Mouse (Mus musculus) megakaryocyte progenitor cell, adult 5-6 weeks (primary cell): ENCODE data around the gene Apoc1. TPM values are rescaled to one million over a fixed set of nuclear protein-coding genes. Genes with fewer than 3 reads are reported as not detected.

Experiments
- ATAC-seq: replicated peaks from 2 replicates; pipeline ENCODE4 v1.8.0; 2016; ENCODE audit warnings: mild to moderate bottlenecking, moderate TSS enrichment, inconsistent platforms; ENCODE audit not compliant: poor library complexity
- total RNA-seq, 2 experiments: library from RNA; stranded (forward) in 1 of 2; stranded (reverse) in 1 of 2; fragments of 157-497, 149-512 nt in 1 of 2; fragments of 200-1000 nt in 1 of 2; gene quantifications; 2 replicates each; pipeline versions ENCODE4 v1.2.3 to v1.2.4; 2015 to 2017

The Apoc1 gene
- total RNA-seq, 2 experiments from 2014 or later: 0.79 to 6.4 TPM

DNA sequence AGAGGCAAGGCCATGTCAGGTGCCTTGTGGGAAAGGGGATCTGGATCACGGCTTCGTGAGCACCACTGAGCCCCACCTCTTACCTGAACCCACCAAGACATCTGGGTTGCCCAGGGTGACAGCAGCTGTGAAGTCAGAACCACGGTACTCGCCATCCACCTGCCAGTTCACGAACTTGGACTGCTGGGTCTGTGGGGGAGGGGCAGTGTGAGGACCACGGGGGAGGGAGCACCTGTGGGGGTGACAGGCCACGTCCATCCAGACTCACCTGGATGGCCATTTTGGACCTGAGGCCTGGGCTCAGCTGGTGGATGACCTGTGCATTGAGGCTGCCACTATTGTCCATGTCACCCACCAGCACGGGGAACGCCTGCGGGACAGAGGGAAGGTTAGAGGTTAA is 18.2 kb upstream of the Apoc1 start:
- ATAC-seq: no peak

DNA sequence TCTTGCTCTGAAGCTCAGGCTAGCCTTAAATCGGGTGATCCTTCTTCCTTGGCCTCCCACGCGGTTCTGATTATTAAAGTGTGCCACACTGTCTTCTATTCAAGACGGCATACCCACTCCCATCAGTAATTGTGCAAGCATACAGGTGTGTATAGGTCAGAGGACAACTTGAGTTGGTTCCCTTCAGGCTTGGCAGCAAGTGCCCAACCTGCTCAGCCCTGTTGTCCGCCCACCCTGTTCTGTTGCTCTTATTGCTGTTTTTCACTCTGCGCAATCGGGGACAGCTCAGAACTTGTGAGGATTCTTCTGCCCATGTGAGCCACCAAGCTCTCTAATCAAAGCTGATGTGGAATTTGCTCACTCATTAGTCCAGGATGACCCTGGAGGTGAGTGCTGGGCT is 12.8 kb upstream of the Apoc1 start:
- no peak for ATAC-seq

DNA sequence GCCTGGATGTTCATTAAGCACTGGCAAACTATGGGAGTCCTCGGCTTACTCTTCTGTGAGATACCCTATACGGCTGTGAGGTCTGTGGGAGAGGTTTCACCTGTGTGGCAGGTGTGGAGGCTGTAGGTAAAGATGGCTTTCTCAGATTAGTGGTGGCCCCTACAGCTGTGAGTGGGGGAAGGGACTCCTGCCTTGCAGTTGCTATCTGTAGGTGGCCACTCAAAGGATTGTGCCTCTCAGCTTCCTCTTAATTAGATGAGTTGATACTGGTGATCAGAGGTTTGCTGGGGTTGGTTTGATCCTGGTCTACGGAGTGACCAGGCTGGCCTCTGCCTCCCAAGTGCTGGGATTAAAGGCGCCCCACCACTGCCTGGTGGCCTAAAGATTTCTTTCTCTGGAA is 12.0 kb upstream of the Apoc1 start:
- ATAC-seq: no peak

DNA sequence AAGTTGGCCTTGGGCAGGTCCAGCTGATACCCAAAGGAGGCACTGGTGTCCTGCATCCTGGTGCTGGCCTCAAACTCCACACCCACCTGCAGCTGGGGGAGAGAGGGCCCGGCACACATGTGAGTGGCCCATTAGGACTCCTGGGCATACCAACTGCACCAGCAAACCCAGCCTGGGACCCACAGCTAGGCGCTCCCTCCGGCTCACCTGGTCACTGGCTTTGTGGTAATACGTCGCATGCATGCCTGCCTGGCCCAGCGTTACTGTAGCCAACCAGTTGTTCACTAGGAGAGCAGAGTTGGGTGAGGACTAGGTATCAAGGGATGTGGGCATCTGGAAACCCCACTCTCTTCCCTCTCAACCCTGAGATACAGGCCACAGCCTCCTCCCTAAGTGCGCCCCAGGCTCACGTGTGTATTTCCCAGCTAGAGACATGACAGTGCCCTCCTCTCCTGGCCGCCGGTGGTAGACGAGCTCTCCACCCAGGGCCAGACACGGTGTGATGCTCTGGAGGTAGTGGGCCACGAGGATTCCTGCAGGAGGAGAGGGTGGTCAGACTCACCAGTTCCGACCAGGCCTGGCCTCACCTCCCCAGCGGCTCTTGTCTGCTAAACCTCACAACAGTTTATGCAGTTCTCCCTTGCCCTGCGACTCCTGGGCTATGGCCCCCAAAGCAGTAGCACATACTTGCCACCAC is 10.5 kb upstream of the Apoc1 start:
- ATAC-seq: no peak

DNA sequence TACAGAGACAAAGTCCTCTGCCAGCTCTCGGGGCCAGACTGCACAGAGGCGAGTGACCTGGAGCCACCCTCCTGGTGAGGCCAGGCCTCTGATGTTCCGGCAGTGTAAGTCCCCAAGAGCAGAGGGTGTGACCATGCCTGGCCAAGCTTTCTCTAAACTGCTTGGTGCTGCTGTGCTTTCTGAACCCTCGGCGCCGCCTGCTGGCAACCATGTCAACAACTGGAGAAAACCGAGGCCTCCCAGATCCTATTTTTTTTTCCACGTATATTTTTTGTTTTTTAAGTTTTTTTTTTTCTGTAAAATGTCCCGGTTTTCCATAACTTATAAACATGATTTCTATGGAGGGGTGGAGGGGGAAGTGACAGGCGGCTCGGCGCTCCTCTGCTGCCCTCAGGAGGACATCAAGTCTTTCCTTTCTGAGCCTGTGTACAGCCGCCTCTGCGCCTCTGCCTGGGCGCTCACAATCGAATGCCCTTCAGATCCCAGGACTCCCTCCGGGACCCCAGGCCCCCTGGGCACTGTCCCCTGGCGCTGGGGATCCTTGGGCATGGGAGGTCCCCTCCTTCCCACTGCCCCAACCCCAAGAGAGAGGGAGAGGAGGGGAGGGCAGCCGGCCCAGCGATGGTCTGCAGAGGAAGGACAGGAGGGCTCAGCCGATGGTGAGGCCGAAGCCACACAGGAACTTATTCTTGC is 8.8 kb upstream of the Apoc1 start:
- peak; percentile 43 for ATAC-seq

DNA sequence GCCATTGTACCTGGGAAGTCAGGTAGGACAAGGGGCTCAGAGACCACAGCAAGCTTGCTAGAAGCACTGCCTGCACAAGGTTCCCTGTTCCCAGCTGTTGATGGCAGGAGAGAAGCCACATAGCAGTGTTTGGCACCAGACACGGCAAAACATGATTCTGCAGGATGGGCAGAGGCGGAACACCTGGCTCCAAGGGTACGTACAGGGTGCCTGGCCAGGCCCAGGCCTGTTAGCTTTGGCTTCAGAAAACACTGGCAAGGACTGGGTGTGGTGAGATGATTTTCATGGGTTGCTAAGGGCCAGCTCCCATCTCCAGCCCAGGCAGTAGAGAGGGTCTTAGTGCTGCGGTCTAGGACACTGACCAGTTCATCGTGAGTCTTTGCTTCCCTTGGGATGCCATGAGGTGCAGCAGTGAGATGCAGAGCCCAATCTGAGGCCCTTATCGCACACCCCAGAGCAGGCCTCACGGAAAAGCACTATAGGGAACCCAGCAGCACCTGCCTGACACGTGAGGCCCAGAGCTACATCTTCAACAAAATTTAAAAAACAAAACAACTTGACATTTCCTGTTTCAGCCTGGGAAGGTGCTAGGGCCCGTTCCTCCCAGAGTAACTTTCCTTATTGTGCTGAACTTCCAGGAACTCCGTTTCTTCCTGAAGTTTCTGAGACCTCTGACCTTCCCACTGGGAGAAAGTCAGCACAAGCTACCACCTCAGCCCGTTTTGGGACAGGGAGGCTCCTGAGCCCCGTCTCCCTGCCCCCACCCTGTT is 8.0 kb upstream of the Apoc1 start:
- ATAC-seq: no peak

DNA sequence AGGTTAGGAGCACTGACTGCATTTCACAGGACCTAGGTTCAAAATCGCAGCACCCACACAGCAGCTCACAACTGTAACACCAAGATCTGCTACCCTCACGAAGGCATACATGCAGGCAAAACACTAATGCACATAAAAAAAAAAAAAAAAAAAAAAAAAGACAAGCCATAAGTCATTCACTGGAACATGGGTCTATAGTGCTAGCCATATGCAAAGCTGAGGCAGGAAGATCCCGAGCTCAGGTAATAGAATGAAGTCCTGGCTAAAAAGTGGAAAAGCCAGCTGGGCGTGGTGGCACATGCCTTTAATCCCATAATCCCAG is 7.3 kb upstream of the Apoc1 start:
- no peak for ATAC-seq

DNA sequence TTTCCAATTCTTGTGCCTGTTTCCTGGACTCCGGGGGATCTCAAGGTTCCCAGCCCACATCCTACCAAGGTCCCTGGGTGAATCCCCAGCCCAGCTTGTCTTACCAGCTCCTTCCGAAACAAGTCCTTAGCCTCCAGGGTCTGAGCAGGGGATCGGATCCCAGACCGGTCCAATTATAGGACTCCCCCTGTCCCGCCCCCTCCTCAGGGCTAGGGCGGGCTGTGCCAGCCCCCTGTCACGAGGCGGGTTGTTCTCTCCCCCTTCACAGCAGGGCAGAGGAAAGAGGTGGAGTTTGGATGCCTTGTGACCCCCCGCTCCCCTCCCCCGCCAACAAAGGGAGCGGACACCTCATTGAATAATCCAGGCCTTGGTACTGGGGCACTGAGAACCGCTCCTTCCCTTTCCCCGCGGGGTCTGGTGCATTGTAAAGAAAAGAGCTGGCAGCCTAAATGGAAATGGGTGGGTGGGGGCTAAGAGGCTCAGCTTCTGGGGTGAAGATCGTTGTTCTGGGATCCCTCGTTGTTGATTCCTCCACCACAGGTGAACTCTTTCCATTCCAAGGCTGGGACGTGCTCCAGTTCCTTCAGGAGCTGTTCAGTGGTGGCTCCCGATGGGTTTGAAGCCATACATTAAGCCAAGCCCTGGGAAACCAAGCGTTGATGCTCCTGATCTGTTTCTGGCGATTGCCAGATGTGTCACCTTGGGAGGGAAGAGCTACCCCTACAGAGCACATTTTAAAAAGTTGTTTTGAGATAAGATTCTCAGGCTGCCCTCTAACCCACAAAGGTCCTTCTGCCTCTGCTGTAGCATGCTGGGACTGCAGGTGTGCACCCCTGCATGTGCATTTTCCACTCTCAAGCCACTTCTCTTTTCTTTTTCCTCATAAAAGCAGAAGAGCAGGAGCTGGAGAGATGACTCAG is 6.7 kb upstream of the Apoc1 start, which contains the start of gene Apoe:
TSS of gene Apoe (minus strand) at position 282 of the 920 bp plus-strand sequence.
- peak; percentile 48 for ATAC-seq

DNA sequence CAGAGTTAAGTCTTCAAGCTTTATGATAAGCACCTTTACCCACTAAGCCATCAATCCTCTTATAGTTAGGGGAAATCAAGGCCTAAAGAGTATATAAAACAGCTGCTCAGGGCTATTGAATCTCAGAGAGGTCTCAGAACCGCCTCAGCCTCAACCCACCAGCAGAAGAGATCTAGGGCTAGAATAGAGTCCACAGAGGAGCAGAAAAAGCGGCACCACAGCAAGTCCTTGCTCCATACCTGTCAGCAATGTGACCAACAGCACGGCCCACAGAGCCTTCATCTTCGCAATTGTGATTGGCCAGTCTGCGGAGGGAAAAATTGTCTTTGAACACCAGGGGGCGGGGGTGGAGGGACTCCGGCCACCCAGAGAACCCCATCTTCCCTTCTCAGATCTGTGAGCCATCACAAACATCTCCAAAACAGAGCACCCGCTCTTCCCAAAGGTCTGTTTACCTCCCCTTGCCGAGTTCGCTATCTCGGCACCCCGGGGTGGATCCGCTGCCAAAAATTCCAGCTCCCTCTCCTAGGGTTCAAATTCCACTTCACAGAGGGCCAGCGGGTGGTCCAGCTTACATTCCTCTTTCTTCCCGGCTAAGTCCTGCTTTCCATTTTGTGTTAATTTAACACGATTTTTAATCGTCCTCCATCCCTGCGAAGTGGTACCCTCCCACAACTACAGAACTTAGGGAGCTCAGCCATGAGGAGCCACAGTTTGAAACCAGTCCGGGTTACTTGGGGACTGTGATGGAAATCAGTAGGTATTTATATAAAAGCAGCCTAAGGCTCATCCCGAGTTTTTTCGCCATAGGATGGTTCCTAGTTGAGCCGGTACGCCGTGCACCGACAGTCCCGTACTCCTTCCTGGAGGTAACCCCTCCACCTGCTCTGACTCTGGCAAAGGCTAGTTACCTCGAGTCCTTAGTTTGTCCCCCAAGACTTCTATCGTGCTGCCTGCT is 5.8 kb upstream of the Apoc1 start:
- peak; percentile 29 for ATAC-seq

DNA sequence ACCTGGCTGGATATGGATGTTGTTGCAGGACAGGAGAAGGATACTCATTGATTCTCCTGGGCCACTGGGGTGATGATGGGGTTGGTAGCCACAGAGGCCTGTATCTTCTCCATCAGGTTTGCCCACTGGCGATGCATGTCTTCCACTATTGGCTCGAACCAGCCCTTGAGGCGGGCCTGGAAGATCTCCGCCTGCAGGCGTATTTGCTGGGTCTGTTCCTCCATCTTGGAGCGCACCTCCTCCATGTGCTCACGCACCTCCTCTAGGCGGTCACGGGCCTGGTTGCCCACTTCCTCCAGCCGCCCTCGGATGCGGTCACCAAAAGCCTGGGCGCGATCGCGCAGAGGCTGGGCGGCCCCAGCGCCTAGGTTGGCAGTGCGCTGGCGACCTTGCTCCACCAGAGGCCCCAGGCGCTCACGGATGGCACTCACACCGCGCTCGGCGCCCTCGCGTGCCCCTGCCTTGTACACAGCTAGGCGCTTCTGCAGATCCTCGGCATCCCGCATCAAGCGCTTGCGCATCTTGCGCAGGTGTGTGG is 3.9 kb upstream of the Apoc1 start:
- no peak for ATAC-seq

DNA sequence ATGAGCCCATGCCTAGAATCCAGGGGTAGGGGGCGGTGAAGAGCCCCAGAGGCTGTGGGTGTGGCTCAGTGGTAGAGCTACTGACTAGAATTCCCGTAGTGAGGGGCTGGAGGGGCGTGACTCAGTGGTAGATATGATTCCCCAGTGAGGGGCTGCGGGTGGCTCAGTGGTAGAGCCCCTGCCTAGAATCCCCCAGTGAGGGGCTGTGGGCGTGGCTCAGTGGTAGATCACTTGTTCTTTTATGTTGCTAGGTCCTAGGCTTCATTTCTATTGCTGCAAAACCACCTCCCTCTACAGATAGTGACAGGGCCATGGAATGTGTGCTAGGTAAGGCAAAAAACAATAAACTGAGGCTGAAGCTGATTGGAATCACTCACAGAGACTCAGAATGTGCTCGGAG is 3.4 kb upstream of the Apoc1 start:
- ATAC-seq: no peak

DNA sequence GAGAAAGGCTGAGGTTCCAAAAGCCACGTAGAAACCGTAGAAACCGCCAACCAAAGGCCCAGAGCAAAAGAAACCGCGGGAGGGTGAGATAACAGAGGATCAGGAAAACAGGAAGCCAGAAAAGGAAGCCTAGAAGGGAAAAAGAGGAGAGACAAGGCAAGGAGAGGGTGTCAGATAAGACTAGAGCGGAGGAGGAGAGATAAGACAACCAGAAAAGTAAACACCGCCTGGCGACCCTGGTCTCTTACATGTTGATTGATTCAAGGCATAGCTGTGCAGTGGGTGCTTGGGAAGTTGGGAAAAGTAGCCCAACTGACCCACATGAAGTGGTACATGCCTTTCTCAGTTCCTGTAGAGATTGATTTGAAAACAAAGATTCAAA is 2.7 kb upstream of the Apoc1 start:
- 0 out of 2 replicates have a peak, but pooled peaks have one; percentile 3 for ATAC-seq

DNA sequence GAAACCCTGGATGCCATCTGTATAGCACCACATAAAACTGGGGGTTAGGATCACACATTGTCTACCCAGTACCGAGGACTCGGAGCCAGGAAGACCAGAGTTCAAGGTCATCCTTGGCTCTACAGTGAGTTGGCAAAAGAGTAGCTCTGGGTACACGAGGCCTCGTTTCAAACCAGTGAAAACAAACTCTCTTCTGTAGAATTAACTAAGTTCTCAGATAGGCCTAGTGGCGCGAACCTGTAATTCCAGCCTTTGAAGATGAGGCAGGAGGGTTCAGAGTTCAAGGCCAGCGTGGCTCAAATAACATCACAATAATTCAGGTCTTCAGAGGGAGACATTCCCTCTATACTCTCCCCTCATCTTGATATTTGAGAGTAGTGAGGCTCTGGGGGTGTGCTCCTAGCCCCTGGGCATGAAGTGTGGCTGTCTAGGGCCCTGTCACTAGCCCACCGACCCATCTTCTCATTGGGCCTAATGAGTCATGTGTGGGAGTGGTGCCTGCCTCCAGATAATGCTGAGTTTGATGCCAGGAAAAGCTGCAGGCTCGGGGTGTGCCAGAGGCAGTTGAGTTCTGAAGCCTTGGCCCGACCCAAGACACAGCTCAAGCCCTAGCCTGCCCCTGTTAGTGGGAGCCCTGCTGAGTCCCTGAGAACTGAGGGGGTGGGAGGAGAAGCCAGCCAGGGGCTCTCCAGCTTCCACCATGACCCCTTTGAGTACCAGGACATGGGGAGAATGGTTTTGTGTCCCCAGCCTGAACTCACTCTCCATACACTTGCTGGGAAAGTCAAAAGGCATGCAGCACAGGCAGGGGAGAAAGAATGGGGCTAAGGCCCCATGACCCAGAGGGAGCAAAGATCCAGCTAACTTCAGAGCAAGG is 2.1 kb upstream of the Apoc1 start:
- ATAC-seq: 0 out of 2 replicates have a peak, but pooled peaks have one; percentile 0

DNA sequence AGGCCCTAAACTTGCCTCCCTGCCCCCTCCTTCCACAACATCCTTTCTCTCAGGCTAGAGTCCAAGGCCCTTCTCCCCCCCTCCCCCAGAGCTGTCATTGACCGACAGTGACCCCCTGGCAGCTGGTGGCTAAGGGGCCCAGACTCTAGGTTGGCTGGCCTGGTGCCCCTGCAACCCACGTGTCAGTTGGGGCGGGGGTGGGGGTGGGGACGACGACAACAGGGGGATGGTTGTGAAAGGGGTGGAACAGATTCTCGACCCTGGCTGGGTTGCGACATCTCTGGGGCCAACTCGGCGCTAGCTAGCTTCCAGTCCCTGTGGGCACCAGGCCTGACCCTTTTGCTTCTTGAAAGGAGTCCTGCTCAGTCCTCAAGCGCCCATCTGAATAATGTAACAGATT is 961 bp upstream of the Apoc1 start:
- ATAC-seq: peak; percentile 63

DNA sequence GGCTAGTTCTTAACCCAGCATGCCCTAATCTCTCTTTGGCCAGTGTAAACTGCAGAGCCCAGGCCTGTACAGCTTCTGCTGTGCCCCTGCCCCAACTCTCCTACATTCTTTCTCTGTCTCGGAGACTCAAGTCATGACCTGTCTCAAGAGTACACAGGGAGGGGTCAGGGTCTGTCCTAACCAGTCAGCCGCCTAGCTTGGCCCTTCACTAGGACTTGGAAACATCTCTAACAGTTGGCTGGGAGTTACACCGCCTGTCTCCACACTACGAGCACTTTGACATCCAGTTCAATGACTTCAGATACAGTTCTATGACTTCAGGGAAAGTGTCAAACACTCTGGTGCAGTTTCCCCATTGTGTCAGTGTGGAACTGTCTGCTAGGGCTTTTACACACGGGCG is 1.0 kb downstream of the Apoc1 start:
- no peak for ATAC-seq

DNA sequence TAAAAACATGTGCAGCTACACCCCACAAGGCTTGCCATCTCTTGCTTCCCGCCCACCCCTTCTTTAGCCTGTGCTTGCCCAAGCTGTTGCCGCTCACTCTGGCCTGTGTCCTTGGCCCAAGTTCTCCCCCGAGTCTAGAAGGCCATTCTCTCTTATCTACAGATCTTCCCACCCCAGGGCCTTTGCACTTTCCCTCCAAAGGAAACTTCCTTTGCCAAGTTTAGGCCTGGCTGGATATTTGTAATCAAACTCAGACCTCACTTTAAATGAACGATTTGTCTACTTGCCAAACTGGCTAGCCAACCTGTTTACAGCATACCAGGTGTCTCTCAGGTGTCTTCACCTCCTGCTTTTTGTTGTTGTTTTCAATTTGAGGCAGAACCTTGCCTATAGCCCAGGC is 1.6 kb downstream of the Apoc1 start:
- no peak for ATAC-seq

DNA sequence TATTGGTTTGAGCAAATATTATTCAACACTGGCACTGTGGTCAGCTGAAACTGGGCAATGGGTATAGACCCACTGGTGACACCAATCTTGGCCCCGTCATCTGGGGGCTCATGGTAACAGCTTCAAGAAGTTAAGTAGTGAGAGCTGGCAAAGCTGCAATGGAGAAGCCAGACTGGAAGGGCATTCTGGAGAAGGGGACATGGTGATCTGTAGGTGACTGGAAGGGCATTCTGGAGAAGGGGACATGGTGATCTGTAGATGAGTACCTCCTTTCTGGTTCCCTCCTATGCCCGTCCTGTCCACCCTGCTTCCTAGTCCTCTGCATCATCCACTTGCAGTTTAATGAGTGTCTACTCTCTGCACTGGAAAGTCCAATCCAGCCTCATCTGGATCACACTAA is 3.8 kb downstream of the Apoc1 start:
- no peak for ATAC-seq

DNA sequence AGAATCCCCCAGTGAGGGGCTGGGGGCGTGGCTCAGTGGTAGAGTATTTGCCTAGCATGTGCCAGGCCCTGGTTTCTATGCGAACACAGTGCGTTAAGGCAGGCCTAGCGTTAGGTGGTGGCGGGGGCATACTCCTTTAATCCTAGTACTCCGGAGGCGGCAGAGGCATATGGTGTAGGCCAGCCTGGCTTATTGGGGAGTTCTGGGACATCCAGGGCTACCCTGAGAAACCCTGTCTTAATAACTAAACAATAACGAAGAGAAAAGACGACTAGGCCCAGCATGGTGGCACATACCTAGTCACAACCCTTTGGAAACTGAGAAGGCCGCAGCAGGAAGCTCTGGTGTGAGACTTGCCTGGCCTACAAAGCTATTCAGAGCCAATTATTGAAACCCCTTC is 4.4 kb downstream of the Apoc1 start:
- ATAC-seq: no peak
